Mouse (Mus musculus) embryonic facial prominence, embryonic 12.5 days (tissue): ENCODE measurements around the gene Chd4. TPM values are rescaled to one million over a fixed set of nuclear protein-coding genes. Genes with fewer than 3 reads are reported as not detected.

Experiments used
- ATAC-seq: fragments of 200-750 bp; cut with Nextera tagmentation; 2 replicates; pipeline ENCODE4 v1.8.0; 2017; ENCODE audit not compliant: insufficient number of reproducible peaks, insufficient read depth, low FRiP score, low TSS enrichment
- H3K27ac ChIP-seq: fragments of 300-500 bp; sonication (generic); 2 replicates; pipeline ENCODE4 v1.5.1; 2016; ENCODE audit warnings: mild to moderate bottlenecking
- H3K27me3 ChIP-seq: fragments of 300-500 bp; sonication (generic); 2 replicates; pipeline ENCODE4 v1.6.1; 2016; ENCODE audit warnings: mild to moderate bottlenecking, moderate library complexity
- H3K36me3 ChIP-seq: fragments of 300-500 bp; sonication (generic); 2 replicates; pipeline ENCODE4 v1.6.1; 2016; ENCODE audit warnings: mild to moderate bottlenecking
- H3K4me1 ChIP-seq: fragments of 300-500 bp; sonication (generic); 2 replicates; pipeline ENCODE4 v1.6.1; 2016
- H3K4me2 ChIP-seq: fragments of 300-500 bp; sonication (generic); replicated peaks from 2 replicates; pipeline ENCODE4 v1.6.1; 2016; ENCODE audit warnings: mild to moderate bottlenecking, moderate library complexity
- H3K4me3 ChIP-seq: fragments of 300-500 bp; sonication (generic); 2 replicates; pipeline ENCODE4 v1.5.1; 2016; ENCODE audit warnings: mild to moderate bottlenecking
- H3K9ac ChIP-seq: fragments of 300-500 bp; sonication (generic); 2 replicates; pipeline ENCODE4 v1.6.1; 2016; ENCODE audit warnings: mild to moderate bottlenecking, moderate library complexity
- H3K9me3 ChIP-seq: fragments of 300-500 bp; sonication (generic); 2 replicates; pipeline ENCODE4 v1.6.1; 2016; ENCODE audit warnings: mild to moderate bottlenecking, moderate library complexity
- WGBS: fragments of 180-500 bp; shearing (Covaris S2); methylation state at CpG from one replicate; pipeline ENCODE4 v1.1.7; 2016; 5-methylcytosine and 5-hydroxymethylcytosine counted together
- polyA plus RNA-seq: library from polyadenylated mRNA; unstranded; fragments of >200 nt; fragmentation: Nextera tagmentation; extraction: Ambion mirVana; gene quantifications from 2 replicates; pipeline ENCODE4 v1.2.1, GENCODE M21; 2016

Gene Chd4
- polyA plus RNA-seq, 1 experiment from 2014 or later: 104 TPM

DNA sequence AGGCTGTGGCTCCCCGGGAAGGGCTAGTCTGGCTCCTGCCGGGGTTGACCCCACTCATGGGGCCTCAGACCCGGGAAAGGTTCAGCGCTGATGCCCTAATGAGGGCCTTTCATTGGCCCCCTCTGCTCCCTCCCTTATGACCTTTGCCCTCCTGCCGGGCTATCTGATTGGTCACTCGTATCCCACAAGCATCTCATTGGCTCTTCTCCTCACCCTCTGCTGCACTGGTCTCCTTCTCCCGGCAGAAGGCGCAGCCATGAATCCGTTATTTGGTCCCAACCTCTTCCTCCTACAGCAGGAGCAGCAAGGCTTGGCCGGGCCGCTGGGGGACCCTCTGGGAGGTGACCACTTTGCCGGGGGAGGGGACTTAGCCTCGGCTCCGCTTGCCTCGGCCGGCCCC is 49.2 kb downstream of the Chd4 start, which contains the start of gene Iffo1:
Gene Iffo1 (plus strand): TSS at position 241 of the 400 bp plus-strand sequence.
- Histone ChIP-seq H3K4me2 (peak within 1 kb of the TSS; percentile 93), H3K27ac (peak within 1 kb of the TSS; percentile 93), H3K27me3 (no peaks in the 10 kb centered on the region), H3K36me3 (peaks cover 45% of the 10 kb centered on the region), H3K4me1 (peaks cover 34% of the 10 kb centered on the region), H3K4me3 (peak within 1 kb of the TSS; percentile 74), H3K9me3 (no peaks in the 10 kb centered on the region), H3K9ac (peak within 1 kb of the TSS; percentile 88)
- ATAC-seq: peak; percentile 92
- WGBS: 0% methylated on average over 16 of the region's 16 CpGs

DNA sequence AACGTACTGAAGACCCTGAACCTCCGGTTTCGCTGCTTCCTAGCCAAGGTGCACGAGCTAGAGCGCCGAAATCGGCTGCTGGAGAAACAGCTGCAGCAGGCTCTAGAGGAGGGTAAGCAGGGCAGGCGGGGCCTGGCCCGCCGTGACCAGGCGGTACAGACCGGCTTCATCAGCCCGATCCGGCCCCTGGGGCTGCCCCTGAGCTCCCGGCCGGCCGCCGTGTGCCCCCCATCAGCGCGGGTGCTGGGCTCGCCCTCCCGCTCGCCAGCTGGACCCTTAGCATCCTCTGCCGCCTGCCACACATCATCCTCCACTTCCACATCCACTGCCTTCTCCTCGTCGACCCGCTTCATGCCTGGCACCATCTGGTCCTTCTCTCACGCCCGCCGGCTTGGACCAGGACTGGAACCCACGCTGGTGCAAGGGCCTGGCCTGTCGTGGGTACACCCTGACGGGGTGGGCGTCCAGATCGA is 49.7 kb downstream of the Chd4 start:
- H3K4me1 ChIP-seq: peaks cover 34% of the 10 kb centered on the region
- H3K9me3 ChIP-seq: no peaks in the 10 kb centered on the region
- peak; percentile 59 for ATAC-seq
- H3K4me2 ChIP-seq: peak overlapping the region; percentile 93
- H3K36me3 ChIP-seq: peaks cover 40% of the 10 kb centered on the region
- peak overlapping the region; percentile 74 for H3K4me3 ChIP-seq
- H3K27ac ChIP-seq: peak overlapping the region; percentile 93
- H3K9ac ChIP-seq: peak overlapping the region; percentile 88
- H3K27me3 ChIP-seq: no peaks in the 10 kb centered on the region
- WGBS: 2% methylated on average over 35 of the region's 35 CpGs

- peak overlapping the region; percentile 93 for H3K4me2 ChIP-seq
- WGBS: 44% methylated on average over 7 of the region's 7 CpGs
- no peaks in the 10 kb centered on the region for H3K9me3 ChIP-seq
- H3K9ac ChIP-seq: peak overlapping the region; percentile 88
- no peaks in the 10 kb centered on the region for H3K27me3 ChIP-seq
- H3K4me3 ChIP-seq: peak overlapping the region; percentile 74
- ATAC-seq: no peak
- peak overlapping the region; percentile 93 for H3K27ac ChIP-seq
- peaks cover 34% of the 10 kb centered on the region for H3K4me1 ChIP-seq
- H3K36me3 ChIP-seq: peaks cover 35% of the 10 kb centered on the region
These were observed 50.4 kb downstream of the Chd4 start for GRCm38 (mm10) chr6:125146148-125146547.

GRCm38 (mm10) chr6:125146797-125147196 is 51.0 kb downstream of the Chd4 start:
- 84% methylated on average over 4 of the region's 4 CpGs for WGBS
- H3K4me1 ChIP-seq: peaks cover 34% of the 10 kb centered on the region
- no peak overlapping the region for H3K27ac ChIP-seq
- no peaks in the 10 kb centered on the region for H3K9me3 ChIP-seq
- no peak for ATAC-seq
- H3K4me2 ChIP-seq: peak overlapping the region; percentile 93
- H3K36me3 ChIP-seq: peaks cover 35% of the 10 kb centered on the region
- H3K27me3 ChIP-seq: no peaks in the 10 kb centered on the region
- H3K9ac ChIP-seq: peak overlapping the region; percentile 20; the same call in 1 of the 2 replicates
- peak overlapping the region; percentile 74; the same call in 1 of the 2 replicates for H3K4me3 ChIP-seq

- H3K9ac ChIP-seq: peak overlapping the region; percentile 20; the same call in 1 of the 2 replicates
These were observed 51.5 kb downstream of the Chd4 start for GRCm38 (mm10) chr6:125147329-125147728.

GRCm38 (mm10) chr6:125148251-125148925 is 52.6 kb downstream of the Chd4 start:
- no peaks in the 10 kb centered on the region for H3K27me3 ChIP-seq
- no peaks in the 10 kb centered on the region for H3K9me3 ChIP-seq
- WGBS: 68% methylated on average over 18 of the region's 18 CpGs
- peak overlapping the region; percentile 63 for H3K27ac ChIP-seq
- peaks cover 34% of the 10 kb centered on the region for H3K4me1 ChIP-seq
- ATAC-seq: no peak
- peaks cover 37% of the 10 kb centered on the region for H3K36me3 ChIP-seq
- no peak overlapping the region for H3K4me2 ChIP-seq
- H3K4me3 ChIP-seq: 0 out of 2 replicates have a peak overlapping the region, but pooled peaks have one; percentile 0
- 0 out of 2 replicates have a peak overlapping the region, but pooled peaks have one; percentile 19 for H3K9ac ChIP-seq

More at GRCm38 (mm10) chr6:125147329-125147728, 51.5 kb downstream of the Chd4 start:
- no peaks in the 10 kb centered on the region for H3K27me3 ChIP-seq
- peaks cover 35% of the 10 kb centered on the region for H3K36me3 ChIP-seq
- no peaks in the 10 kb centered on the region for H3K9me3 ChIP-seq
- no peak for ATAC-seq
- no peak overlapping the region for H3K4me3 ChIP-seq
- H3K4me1 ChIP-seq: peaks cover 34% of the 10 kb centered on the region
- no peak overlapping the region; the same call in 1 of the 2 replicates for H3K27ac ChIP-seq
- 57% methylated on average over 10 of the region's 10 CpGs for WGBS
- H3K4me2 ChIP-seq: peak overlapping the region; percentile 93

- Histone ChIP-seq H3K9ac (no peak overlapping the region; the same call in 1 of the 2 replicates), H3K4me3 (0 out of 2 replicates have a peak overlapping the region, but pooled peaks have one; percentile 0), H3K4me1 (peaks cover 34% of the 10 kb centered on the region), H3K9me3 (no peaks in the 10 kb centered on the region), H3K27ac (peak overlapping the region; percentile 63; the same call in 1 of the 2 replicates), H3K27me3 (no peaks in the 10 kb centered on the region), H3K36me3 (peaks cover 37% of the 10 kb centered on the region), H3K4me2 (no peak overlapping the region)
- no peak for ATAC-seq
- WGBS: 81% methylated on average over 16 of the region's 16 CpGs
These were observed 53.3 kb downstream of the Chd4 start for GRCm38 (mm10) chr6:125148926-125149568.

DNA sequence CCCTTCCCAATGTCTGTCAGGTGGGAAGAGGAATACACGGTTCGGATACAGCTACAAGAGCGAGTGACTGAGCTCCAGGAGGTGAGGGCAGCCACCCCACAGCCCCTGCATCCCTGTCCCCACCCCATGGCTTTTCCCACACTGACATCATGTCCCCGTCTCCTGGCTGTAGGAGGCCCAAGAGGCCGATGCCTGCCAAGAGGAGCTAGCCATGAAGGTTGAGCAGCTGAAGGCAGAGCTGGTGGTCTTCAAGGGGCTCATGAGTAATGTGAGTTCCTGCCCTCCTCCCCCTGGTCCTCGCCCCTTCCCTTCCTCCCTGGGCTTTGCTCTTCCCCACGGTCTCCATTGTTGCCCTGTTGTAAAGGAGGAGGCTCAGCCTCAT is 53.8 kb downstream of the Chd4 start:
- Histone ChIP-seq H3K4me1 (peaks cover 29% of the 10 kb centered on the region), H3K9ac (no peak overlapping the region), H3K4me2 (no peak overlapping the region), H3K9me3 (no peaks in the 10 kb centered on the region), H3K36me3 (peaks cover 34% of the 10 kb centered on the region), H3K27ac (no peak overlapping the region), H3K4me3 (no peak overlapping the region), H3K27me3 (no peaks in the 10 kb centered on the region)
- ATAC-seq: no peak
- 77% methylated on average over 7 of the region's 7 CpGs for WGBS

- Histone ChIP-seq H3K4me1 (peaks cover 7% of the 10 kb centered on the region), H3K4me2 (no peak overlapping the region), H3K27ac (no peak overlapping the region), H3K36me3 (peaks cover 41% of the 10 kb centered on the region), H3K9ac (no peak overlapping the region), H3K4me3 (no peak overlapping the region), H3K27me3 (no peaks in the 10 kb centered on the region), H3K9me3 (no peaks in the 10 kb centered on the region)
- no peak for ATAC-seq
- WGBS: 85% methylated on average over 22 of the region's 22 CpGs
These were observed 56.6 kb downstream of the Chd4 start for GRCm38 (mm10) chr6:125152212-125153017.

- WGBS: 73% methylated on average over 5 of the region's 5 CpGs
- Histone ChIP-seq H3K4me3 (no peak overlapping the region), H3K36me3 (peaks cover 45% of the 10 kb centered on the region), H3K9ac (no peak overlapping the region), H3K9me3 (no peaks in the 10 kb centered on the region), H3K4me2 (no peak overlapping the region), H3K27me3 (no peaks in the 10 kb centered on the region), H3K4me1 (peaks cover 4% of the 10 kb centered on the region), H3K27ac (no peak overlapping the region)
- ATAC-seq: no peak
These were observed 57.2 kb downstream of the Chd4 start for GRCm38 (mm10) chr6:125153018-125153389.

DNA sequence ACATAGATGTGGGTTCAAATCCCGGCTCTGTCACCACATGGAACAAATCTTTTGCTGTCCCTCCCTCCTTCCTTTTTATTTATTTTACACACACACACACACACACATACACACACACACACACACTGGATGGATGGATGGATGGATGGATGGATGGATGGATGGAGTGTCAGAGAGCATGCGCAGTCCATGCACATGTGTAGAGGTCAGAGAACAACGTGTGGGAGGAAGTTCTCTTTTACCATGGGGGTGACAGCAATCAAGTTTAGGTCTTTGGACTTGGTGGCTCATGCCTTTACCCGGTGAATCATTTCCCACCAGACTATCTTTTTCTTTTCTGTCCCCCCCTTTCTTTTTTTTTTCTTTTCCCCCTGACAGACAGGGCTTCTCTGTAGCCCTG is 57.9 kb downstream of the Chd4 start:
- ATAC-seq: no peak
- peaks cover 49% of the 10 kb centered on the region for H3K36me3 ChIP-seq

More for the DNA sequence above, 57.9 kb downstream of the Chd4 start:
- no peak overlapping the region for H3K27ac ChIP-seq
- H3K4me2 ChIP-seq: no peak overlapping the region
- H3K9ac ChIP-seq: no peak overlapping the region
- H3K4me3 ChIP-seq: no peak overlapping the region
- H3K9me3 ChIP-seq: no peaks in the 10 kb centered on the region
- H3K4me1 ChIP-seq: no peaks in the 10 kb centered on the region; the same call in 1 of the 2 replicates
- no peaks in the 10 kb centered on the region for H3K27me3 ChIP-seq
- 91% methylated on average over 4 of the region's 4 CpGs for WGBS
